Mouse (Mus musculus) hindbrain, embryonic 15.5 days (tissue): ENCODE data around the gene Ryr3. TPM values are rescaled to one million over a fixed set of nuclear protein-coding genes. Genes with fewer than 3 reads are reported as not detected.
A peak's percentile ranks its signal among the peaks of the same experiment; 100 is the strongest.

ENCODE experiments used
- ATAC-seq: fragments of 200-750 bp; cut with Nextera tagmentation; 2 replicates; pipeline ENCODE4 v1.8.0; 2017; ENCODE audit warnings: low read depth, moderate number of reproducible peaks, moderate TSS enrichment; ENCODE audit not compliant: low FRiP score
- H3K27ac ChIP-seq: fragments of 300-500 bp; sonication (generic); replicated peaks from 2 replicates; pipeline ENCODE4 v1.5.1; 2015; ENCODE audit warnings: mild to moderate bottlenecking, inconsistent platforms
- H3K27me3 ChIP-seq: fragments of 300-500 bp; sonication (generic); 2 replicates; pipeline ENCODE4 v1.6.1; 2015; ENCODE audit warnings: control low read depth, inconsistent platforms
- H3K36me3 ChIP-seq: fragments of 300-500 bp; sonication (generic); 2 replicates; pipeline ENCODE4 v1.6.1; 2015; ENCODE audit warnings: control low read depth, inconsistent platforms
- H3K4me1 ChIP-seq: fragments of 300-500 bp; sonication (generic); replicated peaks from 2 replicates; pipeline ENCODE4 v1.6.1; 2015; ENCODE audit warnings: control low read depth, inconsistent platforms
- H3K4me2 ChIP-seq: fragments of 300-500 bp; sonication (generic); 2 replicates; pipeline ENCODE4 v1.6.1; 2015; ENCODE audit warnings: moderate library complexity, mild to moderate bottlenecking, inconsistent platforms
- H3K4me3 ChIP-seq: fragments of 300-500 bp; sonication (generic); 2 replicates; pipeline ENCODE4 v1.5.1; 2015; ENCODE audit warnings: mild to moderate bottlenecking, inconsistent platforms
- H3K9ac ChIP-seq: fragments of 300-500 bp; sonication (generic); 2 replicates; pipeline ENCODE4 v1.6.1; 2015; ENCODE audit warnings: inconsistent platforms
- H3K9me3 ChIP-seq: fragments of 300-500 bp; sonication (generic); 2 replicates; pipeline ENCODE4 v1.6.1; 2016; ENCODE audit warnings: control low read depth, inconsistent platforms
- WGBS: fragments of 180-500 bp; shearing (Covaris S2); methylation state at CpG from one replicate; pipeline ENCODE4 v1.1.7; 2015; 5-methylcytosine and 5-hydroxymethylcytosine counted together
- polyA plus RNA-seq: library from polyadenylated mRNA; unstranded; fragments of >200 nt; fragmentation: Nextera tagmentation; extraction: Ambion mirVana; gene quantifications from 2 replicates; pipeline ENCODE4 v1.2.1, GENCODE M21; 2015

The Ryr3 gene
- polyA plus RNA-seq, 1 experiment from 2014 or later = 5.5 TPM

DNA sequence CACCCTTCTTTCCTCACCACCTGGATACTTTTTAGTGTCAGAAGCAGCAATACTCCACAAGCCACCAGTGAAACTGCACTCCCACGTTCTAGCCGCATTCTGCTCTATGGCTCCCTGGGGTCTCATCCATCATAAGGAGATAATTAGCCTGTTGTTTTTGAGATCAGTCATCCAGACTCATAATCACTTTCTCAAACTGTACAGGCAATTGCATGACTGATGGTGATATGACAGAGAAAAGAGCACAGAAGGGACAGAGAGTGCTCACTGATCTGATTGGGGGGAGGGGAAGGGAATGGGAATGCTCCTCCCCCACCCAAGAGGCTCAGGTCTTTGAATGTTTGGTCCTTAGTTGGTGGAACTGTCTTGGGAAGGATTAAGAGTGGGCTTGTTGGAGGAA lies 397.8 kb downstream of the Ryr3 start:
- H3K36me3 ChIP-seq = no peaks in the 10 kb centered on the region
- no peaks in the 10 kb centered on the region for H3K27me3 ChIP-seq
- WGBS = 41% methylated on average over 2 of the region's 2 CpGs
- H3K4me1 ChIP-seq = no peaks in the 10 kb centered on the region
- H3K27ac ChIP-seq = no peak overlapping the region
- 0 out of 2 replicates have a peak, but pooled peaks have one; percentile 42 for ATAC-seq
- no peak overlapping the region for H3K4me2 ChIP-seq
- H3K4me3 ChIP-seq = no peak overlapping the region
- H3K9ac ChIP-seq = no peak overlapping the region
- no peaks in the 10 kb centered on the region for H3K9me3 ChIP-seq

- ATAC-seq = no peak
- no peaks in the 10 kb centered on the region for H3K36me3 ChIP-seq
- H3K4me1 ChIP-seq = no peaks in the 10 kb centered on the region
- H3K27ac ChIP-seq = no peak overlapping the region
- no peaks in the 10 kb centered on the region for H3K27me3 ChIP-seq
- no peak overlapping the region for H3K4me3 ChIP-seq
- H3K9ac ChIP-seq = no peak overlapping the region
- no peaks in the 10 kb centered on the region for H3K9me3 ChIP-seq
- 66% methylated on average over 3 of the region's 3 CpGs for WGBS
- no peak overlapping the region for H3K4me2 ChIP-seq
Measured at GRCm38 (mm10) chr2:112816976-112817375, 399.9 kb downstream of the Ryr3 start.

- Histone ChIP-seq H3K27me3 (no peaks in the 10 kb centered on the region), H3K4me1 (no peaks in the 10 kb centered on the region), H3K4me3 (no peak overlapping the region), H3K9ac (no peak overlapping the region), H3K4me2 (no peak overlapping the region), H3K9me3 (no peaks in the 10 kb centered on the region), H3K36me3 (no peaks in the 10 kb centered on the region), H3K27ac (no peak overlapping the region)
- WGBS = 85% methylated on average over 3 of the region's 3 CpGs
- ATAC-seq = no peak
Measured at GRCm38 (mm10) chr2:112815960-112816359, 400.9 kb downstream of the Ryr3 start.

GRCm38 (mm10) chr2:112812637-112813402 lies 404.1 kb downstream of the Ryr3 start:
- H3K9ac ChIP-seq = no peak overlapping the region
- no peaks in the 10 kb centered on the region for H3K9me3 ChIP-seq
- no peaks in the 10 kb centered on the region for H3K36me3 ChIP-seq
- H3K4me3 ChIP-seq = no peak overlapping the region
- no peaks in the 10 kb centered on the region for H3K4me1 ChIP-seq
- ATAC-seq = peak; percentile 65
- 66% methylated on average over 5 of the region's 5 CpGs for WGBS
- H3K27me3 ChIP-seq = no peaks in the 10 kb centered on the region
- H3K27ac ChIP-seq = no peak overlapping the region
- no peak overlapping the region for H3K4me2 ChIP-seq

- Histone ChIP-seq H3K27me3 (no peaks in the 10 kb centered on the region), H3K9me3 (no peaks in the 10 kb centered on the region), H3K9ac (no peak overlapping the region), H3K4me1 (no peaks in the 10 kb centered on the region), H3K27ac (no peak overlapping the region), H3K4me2 (no peak overlapping the region), H3K4me3 (no peak overlapping the region), H3K36me3 (no peaks in the 10 kb centered on the region)
- ATAC-seq = no peak
- 74% methylated on average over 2 of the region's 2 CpGs for WGBS
Measured at GRCm38 (mm10) chr2:112806015-112806414, 410.9 kb downstream of the Ryr3 start.

DNA sequence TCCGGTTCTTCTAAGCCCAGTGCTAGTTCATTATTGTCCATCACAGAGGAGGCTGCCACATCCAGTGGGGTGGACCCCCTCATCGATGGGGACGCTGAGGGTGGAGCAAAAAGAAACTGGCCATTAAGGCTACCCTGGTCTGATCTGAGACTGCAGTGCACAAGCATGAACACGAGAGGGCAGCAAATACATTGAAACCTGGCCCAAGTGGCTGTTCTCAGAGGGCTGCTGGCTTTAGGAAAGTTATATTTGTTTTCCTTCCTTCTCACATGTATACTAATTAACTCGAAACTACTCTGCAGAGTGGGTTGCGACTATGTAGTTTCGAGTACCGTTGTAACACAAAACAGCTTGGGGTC lies 416.9 kb downstream of the Ryr3 start:
- H3K27ac ChIP-seq = no peak overlapping the region
- no peaks in the 10 kb centered on the region for H3K27me3 ChIP-seq
- H3K9ac ChIP-seq = no peak overlapping the region
- no peaks in the 10 kb centered on the region for H3K4me1 ChIP-seq
- H3K4me2 ChIP-seq = no peak overlapping the region
- H3K36me3 ChIP-seq = no peaks in the 10 kb centered on the region
- 18% methylated on average over 8 of the region's 8 CpGs for WGBS
- no peaks in the 10 kb centered on the region for H3K9me3 ChIP-seq
- no peak overlapping the region for H3K4me3 ChIP-seq
- ATAC-seq = peak; percentile 87

- no peaks in the 10 kb centered on the region for H3K9me3 ChIP-seq
- H3K9ac ChIP-seq = no peak overlapping the region
- ATAC-seq = no peak
- H3K4me2 ChIP-seq = no peak overlapping the region
- H3K36me3 ChIP-seq = no peaks in the 10 kb centered on the region
- WGBS = 86% methylated on average over 7 of the region's 7 CpGs
- H3K27me3 ChIP-seq = no peaks in the 10 kb centered on the region
- H3K27ac ChIP-seq = no peak overlapping the region
- no peaks in the 10 kb centered on the region for H3K4me1 ChIP-seq
- no peak overlapping the region for H3K4me3 ChIP-seq
Measured at GRCm38 (mm10) chr2:112799351-112799994, 417.4 kb downstream of the Ryr3 start.

DNA sequence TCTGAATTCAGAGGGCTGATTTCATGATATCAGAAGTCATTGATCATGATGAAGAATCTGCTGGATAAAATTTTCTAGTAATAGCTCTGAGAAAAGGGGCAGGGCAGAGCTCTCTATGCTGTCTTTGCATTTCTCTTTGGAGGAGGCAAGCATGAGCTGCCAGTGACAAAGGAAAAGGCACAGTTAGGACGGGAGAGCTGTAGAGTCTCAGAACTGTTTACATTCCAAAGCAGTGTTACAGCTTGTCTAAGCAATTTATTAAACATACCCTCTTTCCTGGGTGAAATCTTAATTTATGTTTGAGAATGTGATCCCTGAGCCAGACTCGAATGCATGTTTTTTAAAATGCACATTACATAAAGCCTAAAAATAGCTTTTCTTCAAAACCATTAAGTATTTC lies 435.3 kb downstream of the Ryr3 start:
- 67% methylated on average over 2 of the region's 2 CpGs for WGBS

DNA sequence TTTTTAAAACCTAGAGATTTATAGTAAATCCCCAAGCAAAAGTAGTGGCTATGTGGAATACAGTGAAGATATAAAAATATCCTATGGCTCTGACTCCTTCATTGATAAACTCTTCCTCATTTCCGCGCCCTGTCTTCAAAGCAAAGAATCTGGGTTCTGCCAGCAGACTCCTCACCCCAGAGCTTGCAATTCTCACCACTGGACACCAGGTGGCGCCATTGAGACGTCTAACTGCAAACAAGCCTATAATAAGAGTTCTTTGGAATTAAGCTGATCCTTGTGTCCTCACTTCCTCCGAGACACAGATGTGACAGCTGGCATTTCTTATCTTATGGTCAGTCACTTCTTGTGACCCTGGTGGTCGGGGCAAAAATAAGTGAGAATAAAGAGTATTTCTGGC lies 442.1 kb downstream of the Ryr3 start:
- Histone ChIP-seq H3K4me3 (no peak overlapping the region), H3K27me3 (no peaks in the 10 kb centered on the region), H3K4me2 (no peak overlapping the region), H3K9me3 (no peaks in the 10 kb centered on the region), H3K9ac (no peak overlapping the region), H3K36me3 (no peaks in the 10 kb centered on the region), H3K27ac (no peak overlapping the region), H3K4me1 (no peaks in the 10 kb centered on the region)
- no peak for ATAC-seq
- WGBS = 35% methylated on average over 6 of the region's 6 CpGs

More for the DNA sequence above, 435.3 kb downstream of the Ryr3 start:
- H3K4me3 ChIP-seq = no peak overlapping the region
- H3K4me2 ChIP-seq = no peak overlapping the region
- no peak overlapping the region for H3K9ac ChIP-seq
- no peak overlapping the region for H3K27ac ChIP-seq
- no peaks in the 10 kb centered on the region for H3K27me3 ChIP-seq
- no peaks in the 10 kb centered on the region for H3K9me3 ChIP-seq
- no peaks in the 10 kb centered on the region for H3K4me1 ChIP-seq
- ATAC-seq = no peak
- no peaks in the 10 kb centered on the region for H3K36me3 ChIP-seq

- Histone ChIP-seq H3K9me3 (no peaks in the 10 kb centered on the region), H3K27ac (no peak overlapping the region), H3K9ac (no peak overlapping the region), H3K36me3 (no peaks in the 10 kb centered on the region), H3K4me2 (no peak overlapping the region), H3K4me3 (no peak overlapping the region), H3K4me1 (no peaks in the 10 kb centered on the region), H3K27me3 (no peaks in the 10 kb centered on the region)
- WGBS = 64% methylated on average over 5 of the region's 5 CpGs
- peak; percentile 73; the same call in 1 of the 2 replicates for ATAC-seq
Measured at GRCm38 (mm10) chr2:112767665-112768064, 449.2 kb downstream of the Ryr3 start.

DNA sequence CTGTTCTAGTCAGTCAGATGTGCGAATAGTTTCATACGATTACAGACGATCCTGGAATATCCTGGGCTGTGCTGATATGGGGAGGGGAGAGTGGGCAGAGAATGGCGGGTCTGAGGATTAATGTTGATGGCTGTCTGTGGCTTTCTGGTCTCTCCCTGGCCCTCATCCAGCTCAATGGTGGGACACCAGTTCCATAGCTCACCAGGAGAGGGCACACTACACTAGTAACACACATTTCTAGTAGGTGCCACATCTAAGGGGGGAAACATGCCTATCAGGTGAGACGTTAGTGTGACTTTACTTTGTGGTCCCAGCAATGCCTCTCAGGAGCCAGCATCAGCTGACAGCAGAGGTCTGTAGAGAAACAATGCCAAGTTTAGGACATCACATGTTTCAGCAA lies 451.9 kb downstream of the Ryr3 start:
- no peaks in the 10 kb centered on the region for H3K9me3 ChIP-seq
- no peak for ATAC-seq
- no peak overlapping the region for H3K27ac ChIP-seq
- no peaks in the 10 kb centered on the region for H3K27me3 ChIP-seq
- 62% methylated on average over 5 of the region's 5 CpGs for WGBS
- no peak overlapping the region for H3K9ac ChIP-seq
- no peaks in the 10 kb centered on the region for H3K36me3 ChIP-seq
- peaks cover 6% of the 10 kb centered on the region; the same call in 1 of the 2 replicates for H3K4me1 ChIP-seq
- no peak overlapping the region for H3K4me2 ChIP-seq
- no peak overlapping the region for H3K4me3 ChIP-seq

GRCm38 (mm10) chr2:112764274-112764673 lies 452.6 kb downstream of the Ryr3 start:
- Histone ChIP-seq H3K4me3 (no peak overlapping the region), H3K4me2 (no peak overlapping the region), H3K27me3 (no peaks in the 10 kb centered on the region), H3K36me3 (no peaks in the 10 kb centered on the region), H3K9me3 (no peaks in the 10 kb centered on the region), H3K4me1 (peaks cover 6% of the 10 kb centered on the region; the same call in 1 of the 2 replicates), H3K27ac (no peak overlapping the region), H3K9ac (no peak overlapping the region)
- 84% methylated on average over 5 of the region's 5 CpGs for WGBS
- no peak for ATAC-seq
